Mouse (Mus musculus) liver, embryonic 12.5 days (tissue): ENCODE data around the gene Cnga3. TPM values are rescaled to one million over a fixed set of nuclear protein-coding genes. Genes with fewer than 3 reads are reported as not detected.

ENCODE experiments used
- ATAC-seq: fragments of 200-750 bp; cut with Nextera tagmentation; 2 replicates; pipeline ENCODE4 v1.8.0; 2017; ENCODE audit warnings: moderate number of reproducible peaks, mild to moderate bottlenecking, moderate library complexity
- H3K27ac ChIP-seq: fragments of 300-500 bp; sonication (generic); 2 replicates; pipeline ENCODE4 v1.5.1; 2016; ENCODE audit warnings: mild to moderate bottlenecking
- H3K27me3 ChIP-seq: fragments of 300-500 bp; sonication (generic); replicated peaks from 2 replicates; pipeline ENCODE4 v1.6.1; 2016; ENCODE audit warnings: mild to moderate bottlenecking, moderate library complexity
- H3K36me3 ChIP-seq: fragments of 300-500 bp; sonication (generic); 2 replicates; pipeline ENCODE4 v1.6.1; 2016; ENCODE audit warnings: mild to moderate bottlenecking, moderate library complexity
- H3K4me1 ChIP-seq: fragments of 300-500 bp; sonication (generic); 2 replicates; pipeline ENCODE4 v1.6.1; 2016
- H3K4me2 ChIP-seq: fragments of 300-500 bp; sonication (generic); 2 replicates; pipeline ENCODE4 v1.6.1; 2016; ENCODE audit warnings: mild to moderate bottlenecking, moderate library complexity
- H3K4me3 ChIP-seq: fragments of 300-500 bp; sonication (generic); 2 replicates; pipeline ENCODE4 v1.5.1; 2016; ENCODE audit warnings: mild to moderate bottlenecking, moderate library complexity
- H3K9ac ChIP-seq: fragments of 300-500 bp; sonication (generic); 2 replicates; pipeline ENCODE4 v1.6.1; 2016; ENCODE audit warnings: mild to moderate bottlenecking, moderate library complexity
- H3K9me3 ChIP-seq: fragments of 300-500 bp; sonication (generic); replicated peaks from 2 replicates; pipeline ENCODE4 v1.6.1; 2016; ENCODE audit warnings: mild to moderate bottlenecking, moderate library complexity
- WGBS: fragments of 180-500 bp; shearing (Covaris S2); methylation state at CpG from one replicate; pipeline ENCODE4 v1.1.7; 2016; ENCODE audit not compliant: insufficient replicate concordance; 5-methylcytosine and 5-hydroxymethylcytosine counted together
- polyA plus RNA-seq: library from polyadenylated mRNA; unstranded; fragments of >200 nt; fragmentation: Nextera tagmentation; extraction: Ambion mirVana; gene quantifications from 2 replicates; pipeline ENCODE4 v1.2.1, GENCODE M21; 2016

The Cnga3 gene
- polyA plus RNA-seq, 1 experiment from 2014 or later = not detected

DNA sequence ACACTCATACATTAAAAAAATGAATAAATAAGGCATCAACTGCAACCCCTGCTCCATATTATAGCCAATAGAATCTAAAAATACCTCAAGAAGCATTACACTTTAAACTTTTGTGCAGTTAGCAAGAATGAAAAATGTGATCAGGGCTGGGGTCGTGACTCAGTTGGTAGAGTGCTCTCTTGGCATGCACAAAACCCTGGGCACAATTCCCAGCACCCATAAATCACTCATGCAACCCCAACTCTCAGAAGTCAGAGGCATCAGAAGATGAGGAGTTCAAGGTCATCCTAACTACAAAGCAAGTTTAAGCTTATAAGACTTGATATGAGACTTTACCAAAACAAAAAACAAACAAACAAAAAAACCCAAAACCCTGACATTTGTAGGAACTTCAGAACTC lies 73.5 kb downstream of the Cnga3 start:
- ATAC-seq = no peak
- H3K27me3 ChIP-seq = no peaks in the 10 kb centered on the region
- H3K36me3 ChIP-seq = no peaks in the 10 kb centered on the region
- no peak overlapping the region for H3K27ac ChIP-seq
- H3K4me3 ChIP-seq = no peak overlapping the region
- no peak overlapping the region for H3K9ac ChIP-seq
- H3K4me1 ChIP-seq = no peaks in the 10 kb centered on the region
- H3K4me2 ChIP-seq = no peak overlapping the region
- WGBS = 68% methylated on average over 1 of the region's 1 CpGs
- H3K9me3 ChIP-seq = 0 out of 2 replicates have a peak, but pooled peaks cover 3% of the 10 kb centered on the region

GRCm38 (mm10) chr1:37288181-37288935 lies 74.1 kb downstream of the Cnga3 start:
- Histone ChIP-seq H3K4me3 (no peak overlapping the region), H3K27ac (no peak overlapping the region), H3K4me2 (no peak overlapping the region), H3K36me3 (no peaks in the 10 kb centered on the region), H3K27me3 (no peaks in the 10 kb centered on the region), H3K9me3 (0 out of 2 replicates have a peak, but pooled peaks cover 3% of the 10 kb centered on the region), H3K9ac (no peak overlapping the region), H3K4me1 (no peaks in the 10 kb centered on the region)
- no peak for ATAC-seq
- 70% methylated on average over 11 of the region's 11 CpGs for WGBS

- no peak for ATAC-seq
- Histone ChIP-seq H3K4me3 (no peak overlapping the region), H3K9me3 (no peaks in the 10 kb centered on the region), H3K4me1 (no peaks in the 10 kb centered on the region), H3K36me3 (no peaks in the 10 kb centered on the region), H3K9ac (no peak overlapping the region), H3K4me2 (no peak overlapping the region), H3K27ac (no peak overlapping the region), H3K27me3 (no peaks in the 10 kb centered on the region)
- 63% methylated on average over 7 of the region's 7 CpGs for WGBS
Observed at GRCm38 (mm10) chr1:37288941-37289340, 74.7 kb downstream of the Cnga3 start.

DNA sequence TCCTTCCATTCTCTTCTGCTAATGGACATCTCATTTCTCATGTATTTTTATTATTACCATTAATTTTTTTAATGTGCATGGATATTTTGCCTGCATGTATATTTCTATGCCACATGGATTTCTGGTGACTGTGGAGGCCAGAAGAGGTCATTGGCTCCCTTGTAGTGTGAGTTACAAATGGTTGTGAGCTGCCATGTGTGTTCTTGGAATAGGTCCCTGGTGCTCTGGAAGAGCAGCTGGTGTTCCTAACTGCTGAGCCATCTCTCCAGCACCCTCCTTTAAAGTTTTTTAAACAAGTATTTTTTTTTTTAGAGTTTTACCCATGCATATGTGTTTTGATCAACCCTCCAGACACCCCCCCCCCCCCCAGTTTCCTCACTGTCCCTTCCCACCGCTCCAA lies 82.2 kb downstream of the Cnga3 start:
- no peaks in the 10 kb centered on the region for H3K9me3 ChIP-seq
- H3K4me2 ChIP-seq = no peak overlapping the region
- H3K27me3 ChIP-seq = peaks cover 11% of the 10 kb centered on the region
- H3K9ac ChIP-seq = no peak overlapping the region
- no peak overlapping the region for H3K4me3 ChIP-seq
- no peak for ATAC-seq
- H3K4me1 ChIP-seq = peaks cover 16% of the 10 kb centered on the region
- no peaks in the 10 kb centered on the region for H3K36me3 ChIP-seq
- WGBS = 50% methylated on average over 1 of the region's 1 CpGs
- H3K27ac ChIP-seq = no peak overlapping the region

GRCm38 (mm10) chr1:37298904-37299303 lies 84.7 kb downstream of the Cnga3 start:
- Histone ChIP-seq H3K4me3 (no peak overlapping the region), H3K27me3 (peaks cover 11% of the 10 kb centered on the region), H3K9me3 (no peaks in the 10 kb centered on the region), H3K4me1 (peaks cover 30% of the 10 kb centered on the region), H3K27ac (no peak overlapping the region), H3K36me3 (no peaks in the 10 kb centered on the region), H3K4me2 (no peak overlapping the region), H3K9ac (no peak overlapping the region)
- ATAC-seq = no peak
- 86% methylated on average over 2 of the region's 2 CpGs for WGBS

GRCm38 (mm10) chr1:37299540-37300491 lies 85.6 kb downstream of the Cnga3 start, which contains the start of gene Inpp4a:
TSS of gene Inpp4a (plus strand) at chr1:37299865.
- Histone ChIP-seq H3K4me3 (peak within 1 kb of the TSS; percentile 80), H3K9ac (peak within 1 kb of the TSS; percentile 81), H3K36me3 (no peaks in the 10 kb centered on the region), H3K27me3 (peaks cover 11% of the 10 kb centered on the region), H3K9me3 (no peaks in the 10 kb centered on the region), H3K4me2 (peak within 1 kb of the TSS; percentile 100), H3K27ac (peak within 1 kb of the TSS; percentile 43; the same call in 1 of the 2 replicates), H3K4me1 (peaks cover 30% of the 10 kb centered on the region)
- under 1% methylated on average over 75 of the region's 77 CpGs for WGBS
- peak; percentile 91 for ATAC-seq

DNA sequence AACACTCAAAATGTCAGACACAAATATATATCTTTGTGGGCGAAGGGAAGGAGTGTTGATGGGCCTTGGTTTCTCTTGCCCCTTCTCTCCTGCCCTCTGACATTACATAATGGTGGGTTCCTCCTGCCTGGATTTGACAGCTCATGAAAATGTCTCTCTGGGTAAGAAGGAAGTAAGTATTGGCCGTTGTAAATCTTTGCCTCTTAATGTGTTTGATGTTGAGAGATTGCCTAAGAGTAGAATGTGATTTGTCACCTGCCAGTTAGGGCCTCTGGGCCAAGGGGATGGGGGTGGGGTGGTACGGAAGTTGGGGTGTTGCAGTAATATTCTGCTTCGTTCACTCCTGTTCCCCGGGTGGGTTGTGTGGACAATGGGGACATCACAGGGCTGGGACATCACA lies 86.4 kb downstream of the Cnga3 start:
- no peak for ATAC-seq
- Histone ChIP-seq H3K9me3 (no peaks in the 10 kb centered on the region), H3K4me1 (peaks cover 30% of the 10 kb centered on the region), H3K4me2 (peak overlapping the region; percentile 100), H3K9ac (peak overlapping the region; percentile 81), H3K4me3 (peak overlapping the region; percentile 80), H3K36me3 (no peaks in the 10 kb centered on the region), H3K27me3 (peaks cover 11% of the 10 kb centered on the region), H3K27ac (no peak overlapping the region)
- WGBS = 52% methylated on average over 5 of the region's 5 CpGs

- WGBS = 20% methylated on average over 3 of the region's 3 CpGs
- Histone ChIP-seq H3K4me2 (no peak overlapping the region), H3K9me3 (no peaks in the 10 kb centered on the region), H3K36me3 (no peaks in the 10 kb centered on the region), H3K27ac (no peak overlapping the region), H3K4me1 (peaks cover 38% of the 10 kb centered on the region), H3K9ac (no peak overlapping the region), H3K27me3 (peaks cover 11% of the 10 kb centered on the region), H3K4me3 (no peak overlapping the region)
- ATAC-seq = no peak
Observed at GRCm38 (mm10) chr1:37302801-37303200, 88.6 kb downstream of the Cnga3 start.

GRCm38 (mm10) chr1:37305691-37306287 lies 91.6 kb downstream of the Cnga3 start:
- 64% methylated on average over 9 of the region's 9 CpGs for WGBS
- Histone ChIP-seq H3K9ac (no peak overlapping the region), H3K4me1 (peaks cover 39% of the 10 kb centered on the region), H3K9me3 (no peaks in the 10 kb centered on the region), H3K4me2 (no peak overlapping the region), H3K27me3 (peaks cover 2% of the 10 kb centered on the region; the same call in 1 of the 2 replicates), H3K4me3 (no peak overlapping the region), H3K27ac (no peak overlapping the region), H3K36me3 (no peaks in the 10 kb centered on the region)
- ATAC-seq = no peak

- Histone ChIP-seq H3K27ac (no peak overlapping the region), H3K4me2 (no peak overlapping the region), H3K36me3 (no peaks in the 10 kb centered on the region), H3K9me3 (no peaks in the 10 kb centered on the region), H3K4me3 (no peak overlapping the region), H3K9ac (no peak overlapping the region), H3K4me1 (peaks cover 31% of the 10 kb centered on the region), H3K27me3 (no peaks in the 10 kb centered on the region)
- ATAC-seq = no peak
- 58% methylated on average over 2 of the region's 2 CpGs for WGBS
Observed at GRCm38 (mm10) chr1:37307586-37307985, 93.4 kb downstream of the Cnga3 start.

DNA sequence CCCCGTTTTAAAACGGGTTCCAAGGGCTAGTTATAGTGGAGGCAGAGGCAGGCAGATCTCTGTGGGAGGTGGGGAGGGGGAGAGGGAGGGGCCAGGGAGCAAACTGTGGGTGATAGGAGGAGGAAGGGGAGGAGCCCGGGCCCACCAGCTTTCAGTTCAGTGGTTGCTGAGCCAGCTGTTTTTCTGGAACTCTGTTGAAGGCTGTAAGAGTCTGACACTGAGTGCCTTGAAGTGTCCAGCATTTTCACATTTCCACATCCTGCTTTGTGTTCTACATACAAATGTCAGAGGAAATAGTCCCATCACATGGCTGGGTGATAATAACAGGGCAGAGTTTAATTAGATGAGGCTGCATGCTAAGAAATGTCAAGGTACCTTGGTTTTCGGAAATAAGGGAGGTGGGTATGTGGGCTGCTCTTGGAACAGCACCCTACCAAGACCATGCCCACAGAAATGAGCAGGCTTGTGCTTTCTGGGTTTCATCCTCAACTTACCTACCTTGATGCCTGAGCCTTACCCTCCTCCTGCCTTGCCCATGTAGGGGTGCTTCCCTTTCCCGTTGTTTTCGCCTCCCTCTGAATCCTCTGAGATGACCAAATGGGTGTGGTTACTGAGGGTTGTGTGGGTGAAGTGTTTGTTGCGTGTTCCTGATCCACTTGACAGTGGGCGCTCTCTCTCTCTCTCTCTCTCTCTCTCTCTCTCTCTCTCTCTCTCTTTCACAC lies 93.9 kb downstream of the Cnga3 start:
- WGBS = 51% methylated on average over 8 of the region's 8 CpGs

More for the DNA sequence above, 93.9 kb downstream of the Cnga3 start:
- Histone ChIP-seq H3K4me1 (peaks cover 26% of the 10 kb centered on the region), H3K9ac (no peak overlapping the region), H3K4me3 (no peak overlapping the region), H3K4me2 (no peak overlapping the region), H3K27ac (no peak overlapping the region), H3K9me3 (no peaks in the 10 kb centered on the region), H3K36me3 (no peaks in the 10 kb centered on the region), H3K27me3 (no peaks in the 10 kb centered on the region)
- no peak for ATAC-seq
